Mouse (Mus musculus): ENCODE measurements around the gene Hs6st1.

GRCm38 (mm10) chr1:36100371-36100770 lies 32.2 kb downstream of the Hs6st1 start:
- TF ChIP-seq POLR2A (IDR thresholded peaks at IDR 0.05; ENCODE audit: extremely low read depth, insufficient read depth, low read length) = no peak
- TF ChIP-seq CTCF (IDR thresholded peaks at IDR 0.05; ENCODE audit: low read depth, low read length) = no peak
